Mouse (Mus musculus): ENCODE data around the gene Rps6kc1.
A peak's percentile ranks its signal among the peaks of the same experiment; 100 is the strongest.
"Not testable (repeated sequence)": the region's sequence is repeated elsewhere in the genome, so short reads cannot be mapped to it uniquely, and the experiment has no call there.

The Rps6kc1 gene

GRCm38 (mm10) chr1:190911415-190912123 lies at the start of gene Rps6kc1:
Rps6kc1 (minus strand) TSS chr1:190911770.
- peak; percentile 93 to 95 for DNase-seq (ENCODE audit: low spot score in 2 of 2)

- no peak for DNase-seq (ENCODE audit: low spot score in 2 of 2)
Measured at GRCm38 (mm10) chr1:190958821-190959220, 47.3 kb upstream of the Rps6kc1 start.

GRCm38 (mm10) chr1:190953009-190953408 lies 41.4 kb upstream of the Rps6kc1 start:
- no peak for DNase-seq (ENCODE audit: low spot score in 2 of 2)

GRCm38 (mm10) chr1:190951014-190951413 lies 39.4 kb upstream of the Rps6kc1 start:
- no peak for DNase-seq (ENCODE audit: low spot score in 2 of 2)

GRCm38 (mm10) chr1:190948846-190949245 lies 37.3 kb upstream of the Rps6kc1 start:
- no peak for DNase-seq (ENCODE audit: low spot score in 2 of 2)

- no peak for DNase-seq (ENCODE audit: low spot score in 2 of 2)
Measured at GRCm38 (mm10) chr1:190948439-190948838, 36.9 kb upstream of the Rps6kc1 start.

GRCm38 (mm10) chr1:190947986-190948385 lies 36.4 kb upstream of the Rps6kc1 start:
- DNase-seq (ENCODE audit: low spot score in 2 of 2) = no peak

- DNase-seq (ENCODE audit: low spot score in 2 of 2) = peak; percentile 79 to 84
Measured at GRCm38 (mm10) chr1:190944109-190944760, 32.7 kb upstream of the Rps6kc1 start.

GRCm38 (mm10) chr1:190939803-190940202 lies 28.2 kb upstream of the Rps6kc1 start:
- no peak for DNase-seq (ENCODE audit: low spot score in 2 of 2)

- no peak for DNase-seq (ENCODE audit: low spot score in 2 of 2)
Measured at GRCm38 (mm10) chr1:190930181-190930580, 18.6 kb upstream of the Rps6kc1 start.

- peak; percentile 43 to 52 for DNase-seq (ENCODE audit: low spot score in 2 of 2)
Measured at GRCm38 (mm10) chr1:190929010-190929695, 17.6 kb upstream of the Rps6kc1 start.

- DNase-seq (ENCODE audit: low spot score in 2 of 2) = peak; percentile 98
Measured at GRCm38 (mm10) chr1:190928370-190929009, 16.9 kb upstream of the Rps6kc1 start.

- no peak for DNase-seq (ENCODE audit: low spot score in 2 of 2)
Measured at GRCm38 (mm10) chr1:190927751-190928369, 16.3 kb upstream of the Rps6kc1 start.

- DNase-seq (ENCODE audit: low spot score in 2 of 2) = no peak
Measured at GRCm38 (mm10) chr1:190927311-190927710, 15.7 kb upstream of the Rps6kc1 start.

- DNase-seq (ENCODE audit: low spot score in 2 of 2) = not testable (repeated sequence)
Measured at GRCm38 (mm10) chr1:190924812-190925211, 13.2 kb upstream of the Rps6kc1 start, which contains the start of gene Angel2. Angel2 (plus strand) TSS chr1:190925112.

- no peak for DNase-seq (ENCODE audit: low spot score in 2 of 2)
Measured at GRCm38 (mm10) chr1:190919725-190920469, 8.3 kb upstream of the Rps6kc1 start.

- peak; percentile 77 to 83 for DNase-seq (ENCODE audit: low spot score in 2 of 2)
Measured at GRCm38 (mm10) chr1:190918938-190919337, 7.4 kb upstream of the Rps6kc1 start.

- DNase-seq (ENCODE audit: low spot score in 2 of 2) = peak in 1 of 2 experiments; percentile 13
Measured at GRCm38 (mm10) chr1:190912623-190913022, 1.1 kb upstream of the Rps6kc1 start.

GRCm38 (mm10) chr1:190910836-190911235 lies 734 bp downstream of the Rps6kc1 start:
- no peak for DNase-seq (ENCODE audit: low spot score in 2 of 2)

GRCm38 (mm10) chr1:190904714-190905113 lies 6.9 kb downstream of the Rps6kc1 start:
- DNase-seq (ENCODE audit: low spot score in 2 of 2) = no peak

- DNase-seq (ENCODE audit: low spot score in 2 of 2) = no peak
Measured at GRCm38 (mm10) chr1:190904136-190904535, 7.4 kb downstream of the Rps6kc1 start.
